9 mouse cellular contexts compared by ENCODE assay signal in the genomic region with DNA sequence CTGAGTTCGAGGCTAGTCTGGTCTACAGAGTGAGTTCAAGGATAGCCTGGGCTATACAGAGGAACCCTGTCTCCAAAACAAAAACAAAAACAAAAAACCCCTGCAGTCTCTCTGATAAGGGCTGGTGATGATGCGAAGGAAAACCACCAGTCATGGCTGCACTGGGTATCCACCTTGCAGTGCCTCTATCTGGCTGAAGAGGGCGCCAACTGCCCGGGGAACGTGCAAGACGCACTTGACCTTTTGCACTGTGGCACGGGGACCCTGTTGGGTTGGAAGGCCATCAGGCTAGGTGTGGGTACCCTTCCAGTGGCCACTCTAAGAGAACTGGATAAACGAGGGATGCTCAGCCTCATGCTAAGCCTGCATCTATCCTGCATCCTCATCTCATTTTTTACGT. TPM values are rescaled to one million over a fixed set of nuclear protein-coding genes. Genes with fewer than 3 reads are reported as not detected.
A peak's percentile ranks its signal among the peaks of the same experiment; 100 is the strongest.
DNase-seq lines count a peak whose midpoint lies in the region; ATAC-seq and TF ChIP-seq lines count a peak whose summit lies in the region.
"Had no signal": no experiment of that assay in that cellular context is flagged by ENCODE, and none has a peak within 500 bp of the region (broad histone marks: within the 10 kb centered on the region; RNA-seq: fewer than 3 reads in every experiment).

No protein-coding gene starts in this region.

- H3K9me3 ChIP-seq in intestine, postnatal 0 days (ENCODE audit: control insufficient read depth) = no peaks in the 10 kb centered on the region
- H3K9me3 ChIP-seq in intestine, embryonic 16.5 days (ENCODE audit: control insufficient read depth, low read length) = no peaks in the 10 kb centered on the region
- no peaks in the 10 kb centered on the region for H3K9me3 ChIP-seq in limb, embryonic 10.5 days (replicated peaks)

- WGBS in intestine, postnatal 0 days = 21% methylated on average over 9 of the region's 9 CpGs
- 22% methylated on average over 9 of the region's 9 CpGs for WGBS in intestine, embryonic 16.5 days
- 22% methylated on average over 9 of the region's 9 CpGs for WGBS in limb, embryonic 10.5 days

- no peak for ATAC-seq in intestine, postnatal 0 days
- ATAC-seq in intestine, embryonic 16.5 days = no peak
- ATAC-seq in granulocyte monocyte progenitor cell, adult 5-6 weeks (replicated peaks; ENCODE audit: poor library complexity, severe bottlenecking) = peak; percentile 73

- peak; percentile 91 for TF ChIP-seq CTCF in intestine, postnatal 0 days (IDR thresholded peaks at IDR 0.05; ENCODE audit: low read depth)

- H3K4me1 ChIP-seq in intestine, postnatal 0 days (replicated peaks; ENCODE audit: control insufficient read depth, insufficient read depth, low read length) = peaks cover 18% of the 10 kb centered on the region; the same call in 1 of the 2 replicates
- peaks cover 39% of the 10 kb centered on the region for H3K4me1 ChIP-seq in intestine, embryonic 16.5 days (ENCODE audit: control insufficient read depth, insufficient read depth, low read length)
- H3K4me1 ChIP-seq in limb, embryonic 10.5 days = peaks cover 39% of the 10 kb centered on the region

- H3K27ac ChIP-seq in intestine, postnatal 0 days (ENCODE audit: low read depth, low read length) = no peak overlapping the region
- no peak overlapping the region for H3K27ac ChIP-seq in intestine, embryonic 16.5 days (ENCODE audit: low read length)
- no peak overlapping the region for H3K27ac ChIP-seq in limb, embryonic 10.5 days

- H3K27me3 ChIP-seq in intestine, postnatal 0 days (replicated peaks; ENCODE audit: control insufficient read depth, insufficient read depth, low read length) = no peaks in the 10 kb centered on the region
- H3K27me3 ChIP-seq in intestine, embryonic 16.5 days (replicated peaks; ENCODE audit: control insufficient read depth, insufficient read depth, low read length) = no peaks in the 10 kb centered on the region
- 0 out of 2 replicates have a peak, but pooled peaks cover 4% of the 10 kb centered on the region for H3K27me3 ChIP-seq in limb, embryonic 10.5 days (ENCODE audit: low read depth, poor library complexity, severe bottlenecking)

- no peaks in the 10 kb centered on the region for H3K36me3 ChIP-seq in intestine, postnatal 0 days (ENCODE audit: control insufficient read depth, insufficient read depth)
- no peaks in the 10 kb centered on the region for H3K36me3 ChIP-seq in intestine, embryonic 16.5 days (ENCODE audit: control insufficient read depth, insufficient read depth, low read length)
- no peaks in the 10 kb centered on the region for H3K36me3 ChIP-seq in limb, embryonic 10.5 days

- H3K9ac ChIP-seq in intestine, postnatal 0 days (ENCODE audit: low read depth, low read length) = no peak overlapping the region
- no peak overlapping the region for H3K9ac ChIP-seq in intestine, embryonic 16.5 days (ENCODE audit: low read depth, low read length)

- peak; percentile 72 for DNase-seq in ES-CJ7 (ENCODE audit: low read depth, low spot score)
- peak; percentile 46 for DNase-seq in cerebellum, adult 9-10 months
- DNase-seq in limb, embryonic 10.5 days (ENCODE audit: low spot score) = peak; percentile 77
- DNase-seq in natural killer cell, adult 2 months (ENCODE audit: low spot score in 2 of 2) = peak; percentile 46 to 68
- peak; percentile 85 for DNase-seq in thymus, postnatal 14 days

- H3K4me2 ChIP-seq in intestine, postnatal 0 days (replicated peaks; ENCODE audit: low read depth) = no peak overlapping the region
- no peak overlapping the region for H3K4me2 ChIP-seq in intestine, embryonic 16.5 days (ENCODE audit: low read depth, low read length)

- no peak overlapping the region for H3K4me3 ChIP-seq in intestine, postnatal 0 days (ENCODE audit: low read depth, low read length)
- no peak overlapping the region for H3K4me3 ChIP-seq in intestine, embryonic 16.5 days (ENCODE audit: low read length)
- H3K4me3 ChIP-seq in limb, embryonic 10.5 days = no peak overlapping the region

RNA-seq across cellular contexts. Expression of a gene that starts 11.3 kb away (rescaled TPM):
- polyA plus RNA-seq in intestine, postnatal 0 days (2015; fragmentation: Nextera tagmentation; extraction: Ambion mirVana) = 3.8 and 4.7 TPM in 2 replicates
- 2.1 and 3.0 TPM in 2 replicates for polyA plus RNA-seq in intestine, embryonic 16.5 days (2015; fragmentation: Nextera tagmentation; extraction: Ambion mirVana)
- total RNA-seq in granulocyte monocyte progenitor cell, adult 5-6 weeks (2014; fragmentation: Nextera tagmentation) = not detected in 2 replicates
- not detected in 2 replicates for total RNA-seq in granulocyte monocyte progenitor cell, adult 5-6 weeks (2017)
- not detected in 2 replicates for polyA plus RNA-seq in limb, embryonic 10.5 days (2016; fragmentation: Nextera tagmentation; extraction: Ambion mirVana)
- total RNA-seq: left cerebral cortex, postnatal 14 days had no signal

RNA-seq across cellular contexts. Expression of a gene that starts 19.7 kb away (rescaled TPM):
- polyA plus RNA-seq in intestine, postnatal 0 days (2015; fragmentation: Nextera tagmentation; extraction: Ambion mirVana) = 292 and 346 TPM in 2 replicates
- 157 and 177 TPM in 2 replicates for polyA plus RNA-seq in intestine, embryonic 16.5 days (2015; fragmentation: Nextera tagmentation; extraction: Ambion mirVana)
- not detected in 2 replicates for total RNA-seq in granulocyte monocyte progenitor cell, adult 5-6 weeks (2014; fragmentation: Nextera tagmentation)
- 0.05 and 0.30 TPM in 2 replicates for total RNA-seq in granulocyte monocyte progenitor cell, adult 5-6 weeks (2017)
- 0.46 and 0.50 TPM in 2 replicates for polyA plus RNA-seq in limb, embryonic 10.5 days (2016; fragmentation: Nextera tagmentation; extraction: Ambion mirVana)
- total RNA-seq: left cerebral cortex, postnatal 14 days had no signal

Comparison
In these comparisons a context has a peak if more than half of its experiments do, and no peak if none do; other contexts are left out.
1. RNA of a gene that starts 19.7 kb away (polyA plus RNA-seq): 292 to 346 TPM in intestine, postnatal 0 days and 157 to 177 TPM in intestine, embryonic 16.5 days; 0.46 to 0.50 TPM in limb, embryonic 10.5 days; every median in the first group is over 100 times any median in the second.
2. Peak in every context shown above with its lines, with median percentiles within 50 percentile points of each other: DNase-seq.